Mouse (Mus musculus) left cerebral cortex, postnatal 10 days (tissue): ENCODE measurements at regions not wholly inside any gene's neighbourhood (a gene's known extent, or its start where the extent isn't known, plus 50 kb on each side); places are given as distances from the start of the nearest gene placed in this dataset.

Source experiments
- DNase-seq, 2 experiments: peaks; one replicate each; pipeline ENCODE4 v3.0.0; 2021 to 2022; ENCODE audit warnings: low spot score in 2 of 2, mixed read lengths in 1 of 2; ENCODE audit errors: extremely low spot score in 1 of 2
- intact Hi-C: fragments of 180-260 bp; cut with DNase I; formaldehyde crosslinking; loops from one replicate; pipeline ENCODE4 v1.15.1; 2025

DNA sequence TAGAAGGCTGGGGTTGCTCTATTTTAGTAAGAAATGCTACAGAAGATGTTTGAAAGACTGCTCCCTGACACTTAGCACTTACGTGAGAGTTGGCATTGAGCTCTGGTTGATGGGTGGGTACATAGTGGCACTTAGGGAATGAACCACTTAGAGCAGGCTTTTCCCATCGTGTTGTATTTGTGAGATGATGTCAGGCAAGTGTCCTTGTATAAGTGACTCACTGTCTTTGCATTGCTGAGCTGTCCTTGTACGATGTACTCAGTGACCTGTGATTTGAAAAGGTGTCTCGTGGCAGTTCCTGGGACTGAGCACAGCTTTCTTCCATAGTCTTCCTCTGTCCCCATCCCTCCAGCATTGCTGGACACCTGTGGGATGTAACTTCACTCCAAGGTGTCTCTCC, 165.9 kb downstream of the 1700129C05Rik start:
- intact Hi-C loops = no loop called here

DNA sequence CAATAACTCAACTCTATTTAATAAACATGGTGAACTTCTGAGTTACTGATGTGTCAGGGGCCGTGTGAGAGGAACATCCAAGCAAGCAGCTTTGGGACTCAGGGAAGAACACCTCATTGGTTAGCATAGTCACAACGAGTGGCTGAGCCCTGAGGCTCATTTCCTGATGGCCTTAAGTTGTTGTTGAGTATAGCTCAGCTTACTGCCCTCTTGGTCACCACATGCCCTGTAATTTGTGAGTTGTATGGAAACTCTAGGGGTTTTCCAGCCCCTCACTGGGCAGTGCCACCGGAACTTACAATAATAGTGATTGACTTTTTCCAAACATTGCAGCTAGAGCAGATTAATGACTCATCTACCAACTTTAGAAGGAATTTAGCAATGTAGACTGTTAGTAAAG, 173.4 kb downstream of the 1700129C05Rik start:
- intact Hi-C loops = no loop called here

More for the DNA sequence above, 165.9 kb downstream of the 1700129C05Rik start:
- no peak for DNase-seq

DNA sequence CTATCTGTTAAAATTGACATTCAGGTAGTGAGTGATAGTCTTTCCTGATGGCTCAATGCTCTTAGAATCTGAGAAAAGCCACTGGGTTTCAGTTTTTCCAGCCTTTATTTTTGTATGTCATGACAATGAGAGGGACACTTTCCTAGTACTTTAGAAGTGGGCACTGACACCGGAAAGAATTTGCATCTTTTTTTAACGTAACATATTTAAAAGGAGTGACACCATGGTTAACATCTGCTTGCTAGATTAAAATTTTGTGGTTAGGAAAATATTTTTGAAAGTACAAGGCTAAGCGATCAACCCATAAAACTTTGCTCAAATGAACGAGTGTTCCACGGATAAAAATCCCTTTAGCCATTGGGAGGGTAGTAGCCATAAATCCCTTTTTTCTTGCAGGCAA, 174.7 kb downstream of the 1700129C05Rik start:
- no peak for DNase-seq
- intact Hi-C loops = no loop called here

More for the DNA sequence above, 173.4 kb downstream of the 1700129C05Rik start:
- no peak for DNase-seq

DNA sequence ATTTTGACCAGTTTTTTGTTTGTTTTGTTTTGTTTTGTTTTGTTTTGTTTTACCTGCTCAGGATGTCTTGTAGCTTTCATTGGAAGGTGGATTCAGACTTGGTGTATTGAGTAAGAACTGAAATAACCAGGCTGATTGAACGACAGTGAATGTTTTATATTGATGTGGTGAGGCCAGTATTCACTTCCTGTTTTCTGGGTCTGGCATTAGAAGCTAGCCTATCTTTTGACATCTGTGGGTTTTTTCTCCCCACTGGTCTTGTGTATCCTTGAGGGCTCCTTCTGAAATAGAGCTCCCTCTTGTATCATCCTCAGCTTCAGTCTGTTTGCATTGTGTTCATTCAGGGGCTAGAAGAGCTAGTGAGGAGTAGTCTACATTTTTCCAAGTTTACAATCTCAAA, 175.5 kb downstream of the 1700129C05Rik start:
- DNase-seq = no peak
- intact Hi-C loops = no loop called here

DNA sequence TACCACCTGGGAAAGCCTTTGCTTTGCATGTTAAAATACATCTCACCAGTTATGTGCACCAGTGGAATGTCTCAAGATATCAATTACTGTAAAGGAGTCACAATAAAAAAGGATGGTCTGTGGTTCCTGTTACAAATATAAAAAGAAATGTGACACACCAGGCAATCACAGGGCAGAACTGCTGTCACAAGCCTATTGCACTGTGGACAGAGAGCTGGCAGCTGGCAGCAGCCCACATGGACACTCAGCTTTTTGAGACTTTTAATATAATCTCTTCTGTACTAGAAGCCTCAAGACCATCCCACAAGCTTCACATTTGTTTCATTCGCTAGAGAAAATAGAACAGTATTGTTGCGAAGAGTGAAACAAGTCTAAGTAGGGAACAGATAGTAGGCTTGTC, 197.7 kb downstream of the 1700129C05Rik start:
- DNase-seq = no peak
- intact Hi-C loops = no loop called here

DNA sequence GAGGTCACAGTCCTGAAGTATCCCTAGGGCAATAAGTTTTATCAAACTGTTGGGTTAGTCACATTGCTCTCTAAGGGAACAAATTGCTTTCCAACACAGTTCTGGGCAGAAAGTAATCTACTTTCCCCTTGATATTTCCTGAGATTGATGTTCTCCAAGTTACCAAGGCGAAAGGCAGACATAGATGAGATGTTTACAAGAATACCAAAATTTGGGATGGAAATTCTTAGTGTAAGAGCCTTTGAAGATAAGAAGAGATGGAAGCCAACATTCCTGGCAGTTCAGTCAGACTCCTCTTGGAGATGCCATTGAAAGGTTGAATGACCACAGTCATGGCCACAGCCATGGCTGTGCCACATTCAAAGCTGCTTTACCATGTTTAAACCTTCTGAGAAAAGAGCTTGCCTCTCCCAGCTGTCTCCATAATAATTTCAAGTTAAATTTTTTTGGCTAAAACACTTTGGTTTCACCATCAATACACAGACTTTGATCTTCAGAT, 199.4 kb downstream of the 1700129C05Rik start:
- DNase-seq = no peak
- intact Hi-C loops = no loop called here

DNA sequence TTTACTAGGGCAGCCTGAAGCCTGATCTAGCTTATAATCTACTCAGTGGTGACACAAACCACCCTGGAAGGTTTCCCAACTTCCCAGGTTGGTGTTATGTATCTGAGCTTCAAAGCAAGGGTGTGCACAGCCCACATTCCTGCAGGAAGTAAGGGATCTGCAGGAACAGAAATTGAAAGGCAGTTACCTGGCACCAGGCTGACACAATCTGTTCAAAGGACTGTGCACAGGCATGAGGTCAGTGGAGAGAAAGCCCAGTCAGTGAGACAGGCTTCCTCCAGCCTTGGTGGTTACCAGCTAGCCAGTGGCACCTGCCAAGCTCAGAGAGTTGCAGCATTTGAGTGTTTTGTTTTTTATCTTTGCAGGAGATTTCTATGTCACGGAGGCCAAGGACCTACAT, 203.6 kb downstream of the 1700129C05Rik start:
- DNase-seq = no peak
- intact Hi-C loops = no loop called here

DNA sequence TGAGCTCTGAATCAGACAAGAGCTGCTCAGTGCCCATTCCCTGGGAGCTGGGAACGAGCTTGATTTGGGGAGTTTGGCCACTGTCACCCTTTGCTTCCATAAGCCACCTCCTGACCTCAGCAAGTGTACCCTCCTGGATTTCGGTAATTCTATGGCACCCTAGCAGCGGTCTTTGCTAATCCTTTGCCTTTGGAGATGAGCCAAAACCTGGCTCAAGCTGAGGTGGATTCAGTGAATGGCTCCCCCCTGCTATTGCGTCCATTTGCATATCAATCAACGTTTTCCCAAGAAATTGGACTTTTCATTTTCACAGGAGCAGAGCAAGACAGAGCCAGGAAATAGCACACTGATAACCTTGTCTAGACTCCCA, 204.1 kb downstream of the 1700129C05Rik start:
- intact Hi-C loops = no loop called here
- DNase-seq = no peak

DNA sequence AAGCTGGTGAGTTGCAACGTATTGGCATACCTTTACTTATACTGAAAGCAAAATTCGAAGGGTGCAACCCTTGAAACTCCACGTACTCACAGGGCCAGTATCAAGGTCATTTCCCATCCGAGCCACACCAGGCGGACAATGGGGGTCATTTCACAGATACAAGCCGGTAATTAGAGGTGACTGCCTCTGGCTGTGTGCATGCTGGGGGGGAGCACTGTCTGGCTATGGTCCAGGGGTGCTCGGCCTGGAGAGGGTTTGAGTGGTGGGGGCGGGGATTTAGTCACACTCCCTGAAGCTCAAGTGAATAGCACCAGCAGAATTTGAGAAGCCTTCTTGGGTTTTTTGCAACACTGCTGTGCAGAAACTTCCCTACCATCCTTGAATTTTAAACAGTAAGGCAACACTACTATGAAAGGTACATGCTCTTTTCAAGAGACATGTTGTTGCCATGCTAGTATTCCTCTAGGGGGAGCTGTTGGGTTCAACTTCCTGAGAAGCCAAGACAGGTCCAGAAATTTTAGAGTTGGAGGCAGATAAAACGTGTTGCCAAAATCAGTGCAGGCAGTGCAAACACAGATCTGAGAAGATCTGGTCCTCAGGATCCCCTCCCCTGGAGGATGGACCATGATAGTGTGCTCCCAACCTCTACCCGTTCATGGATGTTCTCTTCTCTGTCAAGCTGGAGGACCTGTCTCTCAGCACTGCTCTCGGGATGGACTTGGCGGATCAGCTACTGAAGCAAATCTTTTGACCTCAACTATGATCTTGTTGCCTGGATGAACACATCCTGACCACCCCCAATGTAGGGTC, 204.7 kb downstream of the 1700129C05Rik start:
- intact Hi-C loops = no loop called here
- no peak for DNase-seq

DNA sequence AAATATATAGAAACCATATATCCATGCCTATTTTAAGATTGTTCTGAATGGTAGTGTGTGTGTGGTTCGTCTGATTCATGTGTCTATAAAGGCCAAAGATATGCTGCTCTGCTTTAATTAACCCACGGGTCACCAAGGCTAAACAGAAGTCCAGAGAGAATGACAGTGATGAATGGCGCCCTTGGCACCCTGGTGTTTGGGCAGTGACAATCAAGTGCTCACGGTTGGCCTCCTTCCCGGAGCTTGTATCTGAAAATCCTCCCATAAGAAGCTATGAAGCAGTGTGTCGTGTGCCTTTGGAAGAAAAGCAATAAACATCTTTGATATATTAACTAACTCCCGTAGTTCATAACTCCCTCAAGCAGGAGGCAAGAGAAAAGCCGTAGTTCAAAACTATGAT, 205.4 kb downstream of the 1700129C05Rik start:
- intact Hi-C loops = no loop called here
- DNase-seq = no peak

DNA sequence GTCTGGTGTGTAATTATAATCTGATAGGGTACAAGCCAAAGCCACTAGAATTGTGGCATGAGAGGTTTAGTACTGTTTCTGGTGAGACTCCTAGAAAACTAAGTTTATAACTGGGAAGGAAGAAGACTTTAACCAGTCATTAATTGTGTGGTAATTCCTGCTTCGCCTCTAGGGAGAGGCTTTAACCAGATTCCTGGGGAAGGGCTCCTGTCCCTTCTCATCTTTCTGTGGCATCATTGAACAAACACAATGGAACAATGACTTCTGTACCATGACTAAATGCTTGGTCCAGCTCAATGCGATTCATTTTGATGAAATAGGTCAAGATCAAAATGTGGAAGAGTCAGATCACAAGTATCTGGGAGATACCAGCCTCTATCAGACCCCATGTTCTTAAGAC, 206.6 kb downstream of the 1700129C05Rik start:
- intact Hi-C loops = no loop called here
- DNase-seq = no peak

DNA sequence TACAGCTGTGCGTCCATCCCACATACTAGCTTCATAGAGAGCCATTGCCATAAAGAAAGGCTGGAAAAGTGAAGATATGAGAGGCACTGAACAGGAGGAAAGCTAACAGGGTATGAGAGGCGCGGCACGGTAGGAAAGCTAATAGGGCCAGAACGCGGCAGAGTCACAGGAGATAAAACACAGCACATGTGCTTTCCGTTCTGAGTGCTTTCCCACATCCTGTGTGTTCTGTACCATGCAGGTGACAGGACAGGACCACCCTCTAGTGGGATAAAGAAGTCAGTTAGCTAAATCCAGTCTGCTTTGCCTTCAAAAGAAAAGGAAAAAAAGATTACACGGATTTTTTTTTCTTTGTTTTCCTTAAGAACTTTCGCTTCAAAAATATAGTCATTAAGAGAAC, 224.8 kb downstream of the 1700129C05Rik start:
- intact Hi-C loops = no loop called here
- no peak for DNase-seq

DNA sequence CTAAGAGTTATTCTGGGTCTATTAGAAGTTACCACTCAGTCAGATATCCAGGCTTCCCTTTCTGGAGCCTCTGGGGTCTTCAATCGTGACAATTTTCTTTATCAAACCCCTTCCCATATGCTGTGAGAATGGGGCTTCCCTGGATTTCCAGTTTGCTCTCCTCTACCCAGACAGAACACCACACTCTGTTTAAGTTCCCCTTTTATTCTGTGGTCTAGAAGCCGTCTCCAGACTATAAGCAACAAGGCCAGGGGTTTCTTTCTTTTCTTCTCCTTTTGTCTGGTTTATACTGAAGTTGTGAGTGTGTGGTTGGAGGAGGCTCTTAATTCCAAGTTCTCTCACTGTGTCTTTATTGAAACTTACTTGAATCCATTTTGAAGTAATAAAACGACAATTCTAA, 225.5 kb downstream of the 1700129C05Rik start:
- DNase-seq = no peak
- intact Hi-C loops = no loop called here

DNA sequence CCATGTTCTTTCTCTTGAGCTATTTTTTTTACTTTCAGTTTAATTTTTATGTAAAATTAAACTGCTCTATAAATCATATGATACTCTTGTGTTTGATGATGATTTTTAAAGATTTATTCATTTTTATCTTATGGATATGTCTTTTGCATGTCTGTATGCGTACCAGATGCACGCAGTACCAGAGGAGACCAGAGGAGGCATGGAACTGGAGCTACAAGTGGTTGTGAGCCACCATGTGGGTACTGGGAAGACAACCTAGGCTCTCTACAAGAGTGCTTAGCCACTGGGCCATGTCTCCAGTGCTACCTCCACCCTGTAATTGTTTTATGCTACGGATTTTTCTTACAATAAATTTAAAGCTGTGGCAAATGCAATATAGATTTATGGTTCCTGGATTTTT, 227.8 kb downstream of the 1700129C05Rik start:
- intact Hi-C loops = no loop called here

DNA sequence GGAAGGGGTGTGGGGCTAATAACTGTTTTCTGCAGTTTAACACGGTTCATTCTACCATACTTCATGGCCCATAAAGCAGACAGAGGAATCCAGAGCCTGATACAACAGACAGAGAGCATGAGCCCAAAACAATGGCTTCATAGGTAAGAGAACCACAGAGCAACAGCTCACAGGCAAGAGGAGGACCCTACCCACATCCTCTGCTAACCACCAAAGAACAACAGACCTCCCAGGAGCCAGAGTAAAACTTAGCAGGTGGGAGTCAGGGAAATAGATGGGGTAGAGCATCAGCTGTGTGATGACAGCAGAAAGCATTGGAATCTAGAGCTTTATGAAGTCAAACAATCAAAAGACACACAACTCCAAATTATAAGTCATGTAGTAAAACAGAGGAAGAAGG, 231.8 kb downstream of the 1700129C05Rik start:
- intact Hi-C loops = no loop called here
- no peak for DNase-seq

More for the DNA sequence above, 227.8 kb downstream of the 1700129C05Rik start:
- no peak for DNase-seq

DNA sequence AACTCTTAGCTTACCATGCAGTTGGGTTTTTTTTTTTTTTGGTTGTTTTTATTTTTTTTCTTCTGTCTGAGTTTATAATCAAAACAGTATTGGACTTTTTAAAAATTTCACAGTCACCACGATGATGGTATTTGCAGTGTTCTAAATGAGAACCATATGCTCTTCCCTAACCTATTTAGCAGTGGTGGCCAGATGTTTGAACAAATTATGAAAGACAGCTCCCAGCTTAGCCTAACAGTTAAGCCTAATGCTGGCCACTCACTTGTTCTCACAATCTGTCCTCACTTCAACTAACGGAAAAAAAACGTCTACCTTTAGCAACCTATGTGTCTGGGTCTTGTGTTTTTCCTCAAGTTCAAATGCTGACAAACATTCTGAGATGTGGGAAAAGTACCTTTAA, 234.8 kb downstream of the 1700129C05Rik start:
- DNase-seq = no peak
- intact Hi-C loops = no loop called here

DNA sequence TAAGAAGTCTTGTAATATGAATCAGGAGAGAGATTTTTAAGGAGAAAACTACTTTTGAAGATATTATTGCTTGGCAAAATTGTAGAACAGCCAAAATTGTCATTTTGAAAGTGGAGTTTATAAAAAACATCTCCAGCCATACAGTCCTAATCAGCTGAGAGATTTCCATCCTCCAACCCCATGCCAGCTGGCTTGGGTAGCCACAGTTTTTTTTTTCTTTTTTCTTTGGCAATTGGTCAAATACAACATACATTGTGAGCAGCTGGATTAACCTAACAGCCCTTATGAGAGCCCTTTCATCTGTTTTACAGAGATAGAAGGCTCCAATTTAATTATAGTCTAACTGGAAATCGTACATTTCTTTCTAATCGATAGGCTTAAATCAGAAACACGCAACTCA, 235.3 kb downstream of the 1700129C05Rik start:
- DNase-seq = no peak
- intact Hi-C loops = no loop called here

DNA sequence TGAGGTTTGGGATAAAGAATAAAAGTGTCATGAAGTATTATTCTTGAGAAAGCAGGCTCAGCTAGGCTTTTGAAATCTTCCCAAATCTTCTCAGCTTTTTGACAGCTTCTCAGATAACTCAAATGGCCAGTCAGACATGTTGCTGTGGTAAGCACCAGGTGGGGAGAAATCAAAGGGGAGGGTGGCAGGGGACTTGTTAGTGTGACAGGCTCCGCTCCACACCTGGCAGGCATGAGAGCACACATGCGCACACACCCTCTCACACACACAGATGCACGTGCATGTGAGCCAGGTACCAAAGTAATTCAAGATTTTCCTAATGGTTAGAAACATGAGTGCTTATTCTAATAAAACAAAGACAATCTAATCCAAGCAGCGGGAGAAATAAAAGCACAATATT, 236.1 kb downstream of the 1700129C05Rik start:
- no peak for DNase-seq
- intact Hi-C loops = no loop called here

DNA sequence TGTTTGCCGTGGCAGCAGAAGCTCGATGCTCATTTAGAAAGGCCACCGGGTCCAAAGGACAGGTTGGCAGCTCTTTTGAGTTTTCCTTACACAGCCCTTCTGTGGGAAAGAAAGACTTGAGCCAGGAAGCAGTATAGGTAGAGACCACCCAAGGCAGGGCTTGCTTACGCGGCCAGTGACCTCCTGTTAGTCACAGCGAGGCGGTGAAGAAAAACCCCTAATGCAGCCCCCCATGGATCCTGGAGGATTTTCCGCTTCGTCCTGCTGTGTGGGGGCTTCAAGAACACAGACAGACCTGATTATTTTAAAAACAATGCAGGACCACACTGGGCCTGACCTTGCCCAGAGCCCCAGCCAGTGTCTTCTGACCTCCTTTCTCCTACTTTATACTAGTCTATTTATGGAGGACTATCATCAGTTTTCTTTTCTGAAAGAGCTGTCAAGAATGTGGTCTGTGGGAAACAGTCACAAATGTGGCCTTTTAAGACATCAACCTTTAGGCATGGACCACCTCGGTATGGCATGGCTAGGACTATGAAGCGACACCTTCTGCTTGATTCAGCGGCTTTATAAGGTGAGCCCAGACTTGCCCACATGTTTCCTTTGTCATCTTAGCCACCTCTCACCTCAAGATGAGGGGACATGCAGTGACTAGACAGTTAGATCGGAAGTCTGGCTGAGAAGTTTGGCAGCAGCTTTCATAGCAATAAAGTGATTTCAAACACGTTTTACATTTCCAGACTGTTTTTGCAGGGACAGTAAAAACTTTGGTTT, 274.3 kb downstream of the 1700129C05Rik start:
- intact Hi-C loops = no loop called here
- no peak for DNase-seq

DNA sequence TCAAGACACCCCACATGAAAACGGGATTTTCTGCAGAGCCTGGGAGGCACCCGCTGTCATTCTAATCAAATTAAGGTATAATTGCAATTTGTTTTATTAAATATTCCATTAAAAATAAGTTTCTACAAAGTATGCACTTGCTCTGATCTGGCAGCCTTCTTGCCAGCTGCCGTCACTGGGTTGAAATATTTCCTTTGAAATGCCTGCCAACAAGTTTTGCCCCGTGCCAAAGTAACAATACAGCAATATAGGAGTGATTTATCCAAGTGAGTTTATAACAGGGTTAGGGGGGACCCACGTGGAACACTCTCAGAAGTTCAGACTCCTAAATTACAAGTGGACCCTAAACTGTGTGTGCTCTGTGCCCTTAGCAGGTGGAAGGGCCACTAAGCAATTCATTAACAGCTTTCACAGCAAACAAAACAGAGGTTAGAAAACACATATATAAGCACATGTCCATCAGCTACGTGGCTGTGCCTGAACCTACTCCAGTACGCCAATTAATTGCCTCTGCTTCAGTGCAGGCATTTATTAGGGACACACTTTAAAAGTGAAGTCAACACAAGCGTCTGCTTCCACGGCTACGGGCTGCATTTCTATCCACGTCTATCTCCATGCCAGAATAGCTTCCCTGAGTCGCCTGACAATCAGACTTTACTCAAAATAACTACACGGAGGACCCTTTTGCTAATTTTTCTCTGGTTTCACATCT, 275.1 kb downstream of the 1700129C05Rik start:
- no peak for DNase-seq
- intact Hi-C loops = no loop called here
